Mouse (Mus musculus): ENCODE measurements at regions not wholly inside any gene's neighbourhood (a gene's known extent, or its start where the extent isn't known, plus 50 kb on each side); places are given as distances from the start of the nearest gene placed in this dataset.
A peak's percentile ranks its signal among the peaks of the same experiment; 100 is the strongest.

GRCm38 (mm10) chr5:96898120-96898672 is 99.3 kb upstream of the Bmp2k start:
- DNase-seq (ENCODE audit: extremely low read depth, low read depth) = no peak

DNA sequence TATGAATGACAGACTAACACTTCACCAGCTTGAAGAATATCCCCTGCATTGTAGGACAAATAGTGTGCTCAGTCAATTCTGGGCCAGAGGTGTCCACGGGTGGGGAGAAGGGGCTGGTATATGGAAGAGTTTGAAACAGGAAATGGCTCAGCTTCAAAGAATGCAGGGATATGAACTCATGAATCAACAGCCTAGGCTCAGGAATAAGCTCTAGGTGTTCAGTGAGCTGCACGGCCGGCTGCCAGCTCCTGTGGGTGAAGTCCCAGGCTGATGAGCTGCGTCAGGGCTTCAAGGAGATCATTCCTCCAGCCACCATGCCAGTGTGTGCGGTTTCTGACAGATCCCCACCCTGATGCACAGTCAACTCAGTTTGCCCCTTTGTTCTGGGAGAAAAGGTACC is 98.8 kb upstream of the Bmp2k start:
- no peak for DNase-seq (ENCODE audit: extremely low read depth, low read depth)

DNA sequence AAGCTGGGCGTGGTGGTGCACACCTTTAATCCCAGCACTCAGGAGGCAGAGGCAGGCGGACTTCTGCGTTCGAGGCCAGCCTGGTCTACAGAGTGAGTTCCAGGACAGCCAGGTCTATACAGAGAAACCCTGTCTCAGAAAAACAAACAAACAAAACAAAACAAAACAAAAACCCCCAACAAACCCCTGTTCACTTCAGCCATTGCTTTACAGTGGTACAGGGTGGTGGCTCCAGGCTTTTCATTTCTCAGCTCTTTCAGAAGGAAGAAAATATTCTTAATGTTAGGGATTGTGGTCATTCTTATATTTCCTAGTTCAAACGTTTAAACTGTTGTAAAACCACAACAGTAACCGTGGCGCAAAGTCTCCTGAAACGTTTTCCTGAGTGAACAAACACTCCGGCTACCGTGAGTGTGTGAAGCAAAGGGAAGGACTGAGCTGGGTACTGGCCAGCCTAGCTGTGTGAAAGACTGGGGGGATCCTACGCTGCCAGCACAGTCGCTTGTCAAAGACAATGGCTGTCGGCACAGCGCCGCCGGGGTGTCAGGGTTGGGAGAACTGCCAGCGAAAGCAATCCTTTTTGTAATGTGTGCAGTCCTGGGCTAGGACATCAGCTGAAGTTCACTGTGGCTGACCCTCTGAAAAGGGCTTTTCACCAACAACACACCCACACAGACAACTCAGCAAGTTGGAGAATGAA is 91.8 kb upstream of the Bmp2k start:
- no peak for DNase-seq (ENCODE audit: extremely low read depth, low read depth)

DNA sequence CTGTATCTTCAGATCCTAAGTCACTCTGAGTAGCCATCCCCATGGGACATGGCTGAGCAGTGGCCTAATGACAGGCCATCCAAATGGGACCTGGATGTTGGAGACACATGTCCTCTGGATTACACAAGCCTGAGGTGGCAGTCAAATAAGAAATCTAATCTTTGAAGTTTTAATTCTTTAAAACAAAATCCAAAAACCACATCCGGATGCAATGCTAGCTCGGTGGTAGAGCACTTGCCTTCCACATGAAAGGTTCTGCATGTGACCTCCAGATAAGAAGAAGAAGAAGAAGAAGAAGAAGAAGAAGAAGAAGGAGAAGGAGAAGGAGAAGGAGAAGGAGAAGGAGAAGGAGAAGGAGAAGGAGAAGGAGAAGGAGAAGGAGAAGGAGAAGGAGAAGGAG is 89.1 kb upstream of the Bmp2k start:
- DNase-seq (ENCODE audit: extremely low read depth, low read depth) = peak; percentile 40

GRCm38 (mm10) chr5:96909218-96909617 is 88.3 kb upstream of the Bmp2k start:
- no peak for DNase-seq (ENCODE audit: extremely low read depth, low read depth)

- peak; percentile 58 for DNase-seq (ENCODE audit: extremely low read depth, low read depth)
These were observed 85.8 kb upstream of the Bmp2k start for GRCm38 (mm10) chr5:96911550-96912253.

DNA sequence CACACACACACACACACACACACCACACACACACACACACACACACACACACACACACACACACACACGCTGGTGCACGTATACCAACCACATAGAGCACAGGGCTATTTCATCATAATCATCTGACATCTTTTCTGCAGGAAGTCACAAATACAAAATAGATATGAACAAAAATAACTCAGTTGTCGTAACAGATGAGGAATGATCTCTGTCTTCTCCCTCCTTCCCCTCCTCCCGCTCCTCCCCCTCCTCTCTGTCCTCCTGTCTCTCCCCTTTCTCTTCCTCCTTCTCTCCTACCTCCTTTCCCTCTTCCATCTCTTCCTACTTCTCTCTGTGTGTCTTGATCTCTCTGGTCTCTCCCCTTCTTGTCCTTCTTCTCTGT is 85.2 kb upstream of the Bmp2k start:
- no peak for DNase-seq (ENCODE audit: extremely low read depth, low read depth)

DNA sequence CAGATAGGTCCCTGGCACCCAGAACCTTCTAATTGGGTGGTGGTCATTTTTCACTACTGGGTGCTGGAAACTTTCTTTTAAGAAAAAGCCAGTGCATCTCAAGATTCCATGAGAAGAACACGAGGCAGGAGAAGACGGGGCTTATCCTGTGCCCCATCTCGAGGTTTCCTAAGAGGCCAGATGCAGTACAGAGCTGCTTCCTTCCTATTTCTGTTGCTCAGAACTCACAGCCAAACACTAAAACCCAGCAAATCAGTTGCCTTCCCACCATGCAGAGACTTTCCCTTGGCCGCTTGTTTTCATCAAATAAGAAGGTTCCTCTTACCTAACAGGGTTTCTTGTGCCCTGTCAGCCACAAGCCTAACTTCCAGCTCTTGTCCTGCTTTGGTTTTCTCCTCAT is 84.7 kb upstream of the Bmp2k start:
- peak; percentile 77 for DNase-seq (ENCODE audit: extremely low read depth, low read depth)

DNA sequence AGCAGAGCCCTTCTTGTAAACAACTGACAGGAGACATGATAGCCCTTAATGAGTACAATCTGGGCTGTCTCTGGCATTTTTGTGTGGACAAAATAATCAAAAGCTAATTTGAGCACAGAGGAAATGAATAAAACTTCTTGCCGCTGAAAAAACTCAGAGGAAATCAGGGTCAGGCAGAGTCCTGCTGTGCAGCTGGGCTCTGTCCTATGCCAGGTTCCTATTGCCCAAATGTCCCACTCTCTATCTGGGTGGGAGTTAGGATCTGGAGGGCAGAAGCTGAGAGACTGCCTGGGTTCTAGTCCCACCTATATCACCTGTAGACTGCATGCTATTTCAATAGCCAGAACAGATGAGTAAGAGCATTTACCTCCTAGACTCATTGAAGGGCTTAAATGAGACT is 83.8 kb upstream of the Bmp2k start:
- DNase-seq (ENCODE audit: extremely low read depth, low read depth) = no peak

- DNase-seq (ENCODE audit: extremely low read depth, low read depth) = no peak
These were observed 82.6 kb upstream of the Bmp2k start for GRCm38 (mm10) chr5:96914696-96915404.

- no peak for DNase-seq (ENCODE audit: extremely low read depth, low read depth)
These were observed 80.6 kb upstream of the Bmp2k start for GRCm38 (mm10) chr5:96916897-96917296.

DNA sequence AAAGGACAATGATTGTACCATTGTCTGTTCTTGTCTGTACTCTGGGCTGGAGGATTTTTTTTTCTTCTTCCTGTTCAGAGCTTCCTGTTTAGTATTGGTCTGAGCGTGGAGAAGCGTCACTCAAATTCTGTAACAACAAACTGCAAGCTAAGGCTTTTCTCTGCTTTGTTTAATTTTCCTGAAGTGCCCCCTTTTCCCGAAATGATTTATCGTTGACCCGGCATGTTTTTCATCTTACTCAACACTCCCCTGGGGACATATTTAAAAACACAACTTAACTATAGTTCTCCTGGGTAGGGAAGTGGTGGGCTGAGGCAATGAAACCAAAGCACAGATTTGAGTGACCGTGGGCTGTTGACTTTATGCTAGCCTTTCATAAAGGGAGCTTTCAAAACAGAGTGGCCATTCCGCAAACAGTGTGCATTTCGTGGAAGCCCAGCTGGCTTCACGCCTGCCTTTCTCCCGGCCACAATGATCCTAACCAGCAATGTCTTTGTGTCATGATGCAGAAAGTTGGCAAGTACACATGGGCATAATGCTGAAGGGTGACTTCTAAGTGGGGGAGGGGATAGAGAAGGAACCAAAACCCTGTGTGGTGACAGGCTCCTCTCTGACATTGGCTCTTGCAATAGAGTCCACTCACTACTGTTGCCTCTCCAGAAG is 79.8 kb upstream of the Bmp2k start:
- no peak for DNase-seq (ENCODE audit: extremely low read depth, low read depth)

GRCm38 (mm10) chr5:96919149-96919548 is 78.3 kb upstream of the Bmp2k start:
- peak; percentile 97 for DNase-seq (ENCODE audit: extremely low read depth, low read depth)

- DNase-seq (ENCODE audit: extremely low read depth, low read depth) = peak; percentile 87
These were observed 76.5 kb upstream of the Bmp2k start for GRCm38 (mm10) chr5:96921037-96921436.

GRCm38 (mm10) chr5:96921511-96921910 is 76.0 kb upstream of the Bmp2k start:
- peak; percentile 74 for DNase-seq (ENCODE audit: extremely low read depth, low read depth)

- DNase-seq (ENCODE audit: extremely low read depth, low read depth) = peak; percentile 70
These were observed 75.3 kb upstream of the Bmp2k start for GRCm38 (mm10) chr5:96921973-96922715.

DNA sequence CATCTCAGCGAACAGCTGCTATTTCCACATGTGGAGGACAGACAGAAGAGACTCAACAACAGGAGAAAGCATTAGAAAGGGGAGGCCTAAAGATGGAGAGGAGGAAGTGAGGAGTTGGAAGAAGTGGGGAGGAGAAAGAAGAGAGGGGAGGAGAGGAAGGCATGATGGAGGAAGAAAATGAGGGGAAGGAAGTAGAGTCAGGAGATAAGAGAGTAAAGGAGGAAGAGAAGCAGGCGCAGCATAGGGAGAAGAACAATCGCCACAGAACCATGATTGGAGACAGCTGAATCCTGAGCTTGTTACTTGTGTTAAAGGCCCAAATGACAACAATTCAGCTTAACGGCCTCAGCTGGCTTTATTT is 74.8 kb upstream of the Bmp2k start:
- peak; percentile 61 for DNase-seq (ENCODE audit: extremely low read depth, low read depth)

- DNase-seq (ENCODE audit: extremely low read depth, low read depth) = no peak
These were observed 74.0 kb upstream of the Bmp2k start for GRCm38 (mm10) chr5:96923526-96923925.

- peak; percentile 65 for DNase-seq (ENCODE audit: extremely low read depth, low read depth)
These were observed 72.6 kb upstream of the Bmp2k start for GRCm38 (mm10) chr5:96924736-96925429.

- DNase-seq (ENCODE audit: extremely low read depth, low read depth) = no peak
These were observed 71.5 kb upstream of the Bmp2k start for GRCm38 (mm10) chr5:96925943-96926342.
